Mouse (Mus musculus) lung, adult 2 months (tissue): ENCODE data around the gene Meis2. TPM values are rescaled to one million over a fixed set of nuclear protein-coding genes. Genes with fewer than 3 reads are reported as not detected.

Experiments
- DNase-seq: peaks from one replicate; pipeline ENCODE4 v3.0.0; 2022
- H3K4me1 ChIP-seq: fragments of 200-500 bp; 2 replicates; pipeline ENCODE4 v1.6.1; 2011; ENCODE audit warnings: low read length; ENCODE audit not compliant: control insufficient read depth, insufficient read depth
- H3K4me3 ChIP-seq: fragments of 200-500 bp; replicated peaks from 2 replicates; pipeline ENCODE3; 2011; ENCODE audit warnings: low read depth, mild to moderate bottlenecking, control low read depth, low read length; ENCODE audit errors: extremely low read depth
- CTCF ChIP-seq: fragments of 200-500 bp; IDR thresholded peaks from 2 replicates; pipeline ENCODE4 v1.5.1; 2011; ENCODE audit warnings: mild to moderate bottlenecking, low read length, control low read depth; ENCODE audit not compliant: insufficient read depth
- POLR2A ChIP-seq: fragments of 200-500 bp; IDR thresholded peaks from 2 replicates; pipeline ENCODE4 v1.6.1; 2011; ENCODE audit warnings: low read depth, mild to moderate bottlenecking, control low read depth, low read length, borderline replicate concordance; ENCODE audit errors: extremely low read depth
- WGBS: fragments of 180-500 bp; shearing (Covaris S2); methylation state at CpG from one replicate; pipeline ENCODE4 v1.1.7; 2018; 5-methylcytosine and 5-hydroxymethylcytosine counted together
- polyA plus RNA-seq: library from polyadenylated mRNA; depleted of rRNA; stranded (reverse); fragments of >200 nt; gene quantifications from 2 replicates; pipeline ENCODE4 v1.2.3, GENCODE M21; 2012; rRNA removed

The Meis2 gene
- polyA plus RNA-seq, result 15.6 and 22.6 TPM in 2 replicates

DNA sequence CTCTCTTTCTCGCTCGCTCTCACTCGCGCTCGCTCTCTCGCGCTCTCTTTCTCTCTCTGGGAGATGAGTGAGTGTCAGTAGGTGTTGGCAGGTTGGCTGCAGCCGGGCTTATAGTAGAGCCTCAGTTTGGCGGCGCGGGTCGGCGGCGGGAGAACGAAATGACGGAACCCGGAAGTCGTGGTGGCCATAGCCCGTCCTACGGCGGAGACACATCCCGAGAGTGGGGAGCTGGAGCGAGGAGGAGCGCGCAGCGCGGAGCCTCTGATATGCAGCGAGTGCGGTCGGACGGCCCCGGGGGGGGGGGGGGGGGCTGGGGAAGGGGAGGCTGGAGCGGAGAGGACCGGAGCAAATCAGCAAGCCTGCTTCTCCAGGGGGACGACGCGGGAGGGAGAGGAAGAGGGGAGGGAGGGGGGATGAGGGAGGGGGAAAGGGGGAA is at the start of gene Meis2:
TSS of gene Meis2 (minus strand) at position 270 of the 436 bp plus-strand sequence.
- TF ChIP-seq CTCF (no peak), POLR2A (peak; percentile 14; the same call in 1 of the 2 replicates)
- DNase-seq, result peak; percentile 64
- H3K4me3 ChIP-seq, result peak within 1 kb of the TSS; percentile 94
- 1% methylated on average over 29 of the region's 37 CpGs for WGBS
- peaks cover 2% of the 10 kb centered on the region for H3K4me1 ChIP-seq

DNA sequence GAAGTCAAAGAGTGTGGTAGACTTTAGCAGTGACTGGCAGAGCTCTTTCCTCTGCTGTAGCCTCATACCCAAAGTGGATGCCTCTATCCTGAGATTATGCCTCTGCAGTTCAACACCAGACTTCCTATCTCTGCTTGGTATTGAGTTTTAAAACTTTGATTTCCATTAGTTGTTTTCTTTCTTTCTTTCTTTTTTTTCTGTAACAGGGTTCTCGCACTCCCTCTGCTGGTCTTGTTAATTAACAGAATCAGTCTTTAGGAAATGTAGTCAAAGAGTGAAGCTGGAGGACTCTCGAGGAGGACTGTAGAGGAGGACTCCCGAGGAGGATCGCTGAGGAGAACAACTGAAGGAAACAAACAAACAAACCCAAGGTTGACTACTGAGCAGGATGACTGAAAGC is 40.6 kb upstream of the Meis2 start:
- TF ChIP-seq POLR2A (no peak), CTCF (no peak)
- H3K4me3 ChIP-seq, result no peak overlapping the region
- H3K4me1 ChIP-seq, result no peaks in the 10 kb centered on the region
- DNase-seq, result no peak
- 53% methylated on average over 4 of the region's 4 CpGs for WGBS

GRCm38 (mm10) chr2:116105179-116105578 is 39.5 kb upstream of the Meis2 start:
- no peak for DNase-seq
- H3K4me3 ChIP-seq, result no peak overlapping the region
- H3K4me1 ChIP-seq, result no peaks in the 10 kb centered on the region
- TF ChIP-seq POLR2A (no peak), CTCF (no peak)
- 43% methylated on average over 3 of the region's 3 CpGs for WGBS

- WGBS, result 62% methylated on average over 5 of the region's 5 CpGs
- no peak for DNase-seq
- no peak for TF ChIP-seq CTCF
- TF ChIP-seq POLR2A, result no peak
- no peak overlapping the region for H3K4me3 ChIP-seq
- H3K4me1 ChIP-seq, result no peaks in the 10 kb centered on the region
Measured at GRCm38 (mm10) chr2:116103411-116103996, 37.9 kb upstream of the Meis2 start.

GRCm38 (mm10) chr2:116101221-116101620 is 35.6 kb upstream of the Meis2 start:
- DNase-seq, result peak; percentile 16
- Histone ChIP-seq H3K4me3 (no peak overlapping the region), H3K4me1 (no peaks in the 10 kb centered on the region)
- TF ChIP-seq CTCF (peak; percentile 28; the same call in 1 of the 2 replicates), POLR2A (no peak)

GRCm38 (mm10) chr2:116080961-116081360 is 15.3 kb upstream of the Meis2 start:
- TF ChIP-seq POLR2A (no peak), CTCF (no peak)
- no peaks in the 10 kb centered on the region for H3K4me1 ChIP-seq
- H3K4me3 ChIP-seq, result no peak overlapping the region
- DNase-seq, result no peak
- WGBS, result 89% methylated on average over 2 of the region's 2 CpGs

GRCm38 (mm10) chr2:116078841-116079240 is 13.2 kb upstream of the Meis2 start:
- DNase-seq, result no peak

GRCm38 (mm10) chr2:116077716-116078115 is 12.1 kb upstream of the Meis2 start:
- DNase-seq, result no peak
- WGBS, result 74% methylated on average over 3 of the region's 3 CpGs
- Histone ChIP-seq H3K4me3 (no peak overlapping the region), H3K4me1 (no peaks in the 10 kb centered on the region)
- no peak for TF ChIP-seq CTCF
- TF ChIP-seq POLR2A, result no peak

More at GRCm38 (mm10) chr2:116078841-116079240, 13.2 kb upstream of the Meis2 start:
- 78% methylated on average over 2 of the region's 2 CpGs for WGBS
- no peak for TF ChIP-seq POLR2A
- TF ChIP-seq CTCF, result no peak
- H3K4me1 ChIP-seq, result no peaks in the 10 kb centered on the region
- H3K4me3 ChIP-seq, result no peak overlapping the region

- H3K4me1 ChIP-seq, result no peaks in the 10 kb centered on the region
- TF ChIP-seq CTCF, result no peak
- no peak for TF ChIP-seq POLR2A
- H3K4me3 ChIP-seq, result no peak overlapping the region
- no peak for DNase-seq
Measured at GRCm38 (mm10) chr2:116076752-116077480, 11.3 kb upstream of the Meis2 start.

GRCm38 (mm10) chr2:116075902-116076301 is 10.3 kb upstream of the Meis2 start:
- under 1% methylated on average over 23 of the region's 23 CpGs for WGBS
- Histone ChIP-seq H3K4me3 (peak overlapping the region; percentile 50), H3K4me1 (no peaks in the 10 kb centered on the region)
- DNase-seq, result no peak
- no peak for TF ChIP-seq CTCF
- TF ChIP-seq POLR2A, result no peak
